Mouse (Mus musculus) skeletal muscle tissue, postnatal 0 days (tissue): Measurements from ENCODE around the gene Nudt12. TPM values are rescaled to one million over a fixed set of nuclear protein-coding genes. Genes with fewer than 3 reads are reported as not detected.

Experiments
- polyA plus RNA-seq: library from polyadenylated mRNA; unstranded; fragments of >200 nt; fragmentation: Nextera tagmentation; extraction: Ambion mirVana; gene quantifications from 2 replicates; pipeline ENCODE4 v1.2.1, GENCODE M21; 2015

The Nudt12 gene
- 2.7 and 2.8 TPM in 2 replicates for polyA plus RNA-seq

GRCm38 (mm10) chr17:59013091-59013459 is at the start of gene Nudt12:
Gene Nudt12 (minus strand): TSS chr17:59013372.

GRCm38 (mm10) chr17:58991275-58991674 is 21.9 kb downstream of the Nudt12 start, which contains the start of gene Pdzph1:
Gene Pdzph1 (minus strand): TSS chr17:58991375.

Other genes with a start within 250 kb of the Nudt12 start
- not detected in 2 replicates for gene Pdzph1, start 22.0 kb downstream of the Nudt12 start, polyA plus RNA-seq